Mouse (Mus musculus): ENCODE results near the gene Tmem110.

The Tmem110 gene

GRCm38 (mm10) chr14:30907814-30908265 is 82.5 kb downstream of the Tmem110 start:
- DNase-seq = no peak

GRCm38 (mm10) chr14:30911141-30911540 is 85.8 kb downstream of the Tmem110 start:
- no peak for DNase-seq

DNA sequence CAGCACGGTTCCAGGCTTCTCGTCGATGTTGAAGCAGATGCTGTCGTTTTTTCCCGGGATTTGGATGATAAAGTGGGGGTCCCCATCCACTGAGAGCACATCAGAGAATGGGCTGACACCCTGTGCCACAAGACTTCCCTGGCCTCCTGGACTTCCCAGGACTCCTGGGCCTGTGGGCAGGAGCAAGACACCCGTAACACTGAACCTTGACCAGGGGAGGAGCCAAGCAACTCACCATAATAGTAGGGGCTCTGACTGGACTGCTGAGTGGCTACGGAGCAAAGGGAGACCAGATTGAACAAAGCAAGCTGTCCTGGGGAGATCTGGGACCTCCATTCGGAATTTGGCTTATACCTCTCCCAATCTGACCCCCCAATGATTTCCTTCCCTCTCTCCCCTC is 87.3 kb downstream of the Tmem110 start:
- DNase-seq = no peak

DNA sequence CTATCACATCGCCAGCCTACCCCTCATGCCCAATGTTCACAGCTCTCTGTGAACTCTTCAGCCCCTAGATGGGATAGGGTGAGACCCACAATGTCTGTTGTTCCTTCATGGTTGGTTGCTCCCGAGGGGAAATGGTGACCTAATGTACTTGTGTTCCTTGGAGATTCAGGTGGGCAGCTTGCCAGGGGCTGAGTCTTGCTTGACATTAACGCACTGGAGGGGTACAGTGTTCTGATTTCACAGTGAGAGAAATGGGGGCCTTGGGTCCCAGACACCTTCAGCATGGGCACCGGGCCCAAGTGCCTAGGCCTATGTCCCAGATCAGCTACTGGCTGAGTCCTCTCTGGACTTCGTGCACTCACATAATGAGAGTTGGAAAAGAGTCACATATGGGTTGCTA is 88.0 kb downstream of the Tmem110 start:
- no peak for DNase-seq

GRCm38 (mm10) chr14:30916516-30916915 is 91.1 kb downstream of the Tmem110 start:
- no peak for DNase-seq

GRCm38 (mm10) chr14:30922053-30922670 is 96.8 kb downstream of the Tmem110 start:
- no peak for DNase-seq

- DNase-seq = peak; percentile 43
Observed at GRCm38 (mm10) chr14:30923375-30924105, 98.2 kb downstream of the Tmem110 start, which contains the start of gene Itih3. Gene Itih3 (minus strand): TSS chr14:30923760.

DNA sequence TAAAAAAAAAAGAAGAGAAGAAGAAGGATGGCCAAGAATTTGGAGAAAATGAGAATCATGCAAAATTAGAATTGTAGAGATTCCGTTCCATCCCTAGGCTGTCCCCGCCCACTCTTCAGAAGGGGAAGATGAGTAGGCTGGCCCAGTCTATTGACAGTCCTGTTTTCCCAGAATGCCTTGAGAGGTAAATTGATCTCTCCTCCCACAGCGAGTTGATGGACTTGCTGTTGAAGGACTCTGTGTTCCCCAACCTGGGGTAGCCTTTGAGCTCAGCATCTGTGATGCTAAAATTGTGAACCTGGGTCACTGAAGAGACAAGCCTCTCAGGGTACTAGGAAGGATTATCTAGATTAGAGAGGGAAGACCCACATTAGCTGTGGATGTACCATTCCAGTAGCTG is 100.1 kb downstream of the Tmem110 start:
- DNase-seq = no peak
